Mouse (Mus musculus): ENCODE results near the gene D13Ertd608e. TPM values are rescaled to one million over a fixed set of nuclear protein-coding genes. Genes with fewer than 3 reads are reported as not detected.
"Not testable (repeated sequence)": the region's sequence is repeated elsewhere in the genome, so short reads cannot be mapped to it uniquely, and the experiment has no call there.

The D13Ertd608e gene
- polyA plus RNA-seq (2012; rRNA removed) (not detected in 2 replicates), polyA plus RNA-seq (2014; fragmentation: Nextera tagmentation; extraction: Ambion mirVana) (not detected in 2 replicates)

DNA sequence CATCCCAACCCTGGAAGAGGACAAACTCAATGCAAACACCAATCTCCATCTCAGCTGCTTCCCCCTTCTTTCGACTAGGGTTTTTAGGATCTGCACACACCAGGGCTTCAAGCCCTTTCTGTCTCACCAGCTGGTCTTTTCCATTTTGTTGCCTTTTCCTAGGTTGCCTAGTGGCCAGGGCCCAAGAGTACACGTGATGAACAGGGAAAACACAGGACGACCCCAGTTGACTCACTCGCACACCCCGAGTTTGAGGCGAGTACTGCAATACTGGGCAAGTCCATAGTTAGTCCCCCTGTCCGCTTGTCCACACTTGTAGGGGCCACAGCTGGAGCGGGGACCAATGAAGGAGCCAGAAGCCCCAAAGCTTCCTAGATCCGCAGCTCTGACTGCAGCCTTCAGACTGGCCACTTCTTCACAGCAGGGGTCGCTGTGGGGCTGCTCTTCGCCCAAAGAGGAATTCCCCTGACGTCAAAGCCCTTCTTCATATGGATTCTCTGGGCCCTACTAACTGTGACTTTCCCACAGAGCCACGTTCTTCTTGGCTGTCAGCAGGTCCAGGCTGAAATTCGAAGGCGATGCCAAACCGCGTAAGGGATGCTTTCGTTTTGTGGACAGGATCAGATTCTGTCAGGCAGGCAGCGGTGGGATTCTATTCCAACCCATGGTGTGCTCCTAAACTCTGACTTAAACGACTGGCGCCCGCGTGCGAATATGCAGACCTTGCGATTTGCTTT lies at the start of gene D13Ertd608e:
Gene D13Ertd608e, plus strand, starts transcription at position 687 of the 737 bp plus-strand sequence.
- H3K4me1 ChIP-seq (ENCODE audit: control insufficient read depth, insufficient read depth, low read length); H3K27ac ChIP-seq (replicated peaks; ENCODE audit: low read depth, low read length); H3K9ac ChIP-seq (ENCODE audit: low read depth, low read length, severe bottlenecking); H3K36me3 ChIP-seq (ENCODE audit: control insufficient read depth, insufficient read depth, low read length); H3K27me3 ChIP-seq (ENCODE audit: control insufficient read depth, insufficient read depth, low read length); H3K4me3 ChIP-seq (replicated peaks; ENCODE audit: low read length); H3K9me3 ChIP-seq (ENCODE audit: control insufficient read depth, low read length): not testable (repeated sequence)
- DNase-seq (ENCODE audit: low spot score) (peak; percentile 34), ATAC-seq (ENCODE audit: low FRiP score, low read depth) (0 out of 2 replicates have a peak, but pooled peaks have one; percentile 44)
- peak within 1 kb of the TSS; percentile 26; the same call in 1 of the 2 replicates for H3K4me2 ChIP-seq (replicated peaks; ENCODE audit: low read depth, low read length, severe bottlenecking)
- WGBS, result 20% methylated on average over 15 of the region's 25 CpGs

DNA sequence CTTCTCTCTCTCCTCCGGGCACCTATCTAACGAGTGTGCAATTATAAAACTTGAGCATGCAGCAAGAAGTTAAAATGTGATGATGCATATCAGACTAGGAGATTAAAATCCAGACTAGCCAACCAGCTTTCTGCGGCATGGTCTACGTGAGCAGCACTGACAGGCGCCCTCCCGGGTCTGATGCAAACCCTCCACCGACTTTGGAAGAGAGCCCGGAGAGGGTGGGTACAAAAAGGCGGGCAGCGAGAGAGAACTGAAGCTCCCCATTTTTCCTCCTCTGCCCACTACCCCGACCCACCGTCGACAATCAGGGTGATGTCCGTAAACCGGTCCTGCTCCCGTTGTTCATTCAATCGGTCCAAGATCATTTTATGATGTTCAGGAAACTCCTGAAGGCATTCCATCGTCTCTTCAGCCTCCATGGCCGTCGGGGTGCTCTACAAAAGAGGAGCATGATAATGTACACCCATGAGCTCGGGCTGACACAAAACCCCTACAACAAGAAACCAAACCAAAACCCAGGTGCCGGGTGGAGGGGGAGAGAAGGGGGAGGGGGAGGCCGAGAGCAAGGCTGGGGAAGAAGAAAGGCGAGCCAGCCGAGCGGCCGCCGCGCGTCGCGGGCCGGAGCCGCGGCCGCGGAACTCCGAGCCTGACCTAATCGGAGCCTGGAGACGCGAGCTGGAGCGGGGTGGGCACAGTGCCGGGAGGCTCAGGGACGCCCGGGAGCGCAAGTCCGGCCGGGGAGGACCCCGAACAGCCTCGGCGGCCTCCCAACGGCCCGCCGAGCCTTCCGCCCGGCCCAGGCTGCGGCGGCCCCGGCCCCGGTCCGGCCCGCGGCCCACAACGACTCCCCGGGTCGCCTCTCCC lies 45.7 kb upstream of the D13Ertd608e start:
- H3K4me1 ChIP-seq (ENCODE audit: control insufficient read depth, insufficient read depth, low read length), result peaks cover 6% of the 10 kb centered on the region; the same call in 1 of the 2 replicates
- no peaks in the 10 kb centered on the region for H3K27me3 ChIP-seq (ENCODE audit: control insufficient read depth, insufficient read depth, low read length)
- peak overlapping the region; percentile 91 for H3K27ac ChIP-seq (replicated peaks; ENCODE audit: low read depth, low read length)
- H3K9me3 ChIP-seq (ENCODE audit: control insufficient read depth, low read length), result no peaks in the 10 kb centered on the region
- peak overlapping the region; percentile 67 for H3K4me2 ChIP-seq (replicated peaks; ENCODE audit: low read depth, low read length, severe bottlenecking)
- TF ChIP-seq POLR2A (IDR thresholded peaks at IDR 0.05; ENCODE audit: borderline replicate concordance, extremely low read depth, insufficient read depth, insufficient read length), result 0 out of 2 replicates have a peak, but pooled peaks have one; percentile 7
- DNase-seq (ENCODE audit: low spot score), result peak; percentile 60
- ATAC-seq (ENCODE audit: low FRiP score, low read depth), result peak; percentile 58
- peak overlapping the region; percentile 95 for H3K9ac ChIP-seq (ENCODE audit: low read depth, low read length, severe bottlenecking)
- peak overlapping the region; percentile 88 for H3K4me3 ChIP-seq (replicated peaks; ENCODE audit: low read length)
- WGBS, result 4% methylated on average over 39 of the region's 66 CpGs
- peaks cover 28% of the 10 kb centered on the region for H3K36me3 ChIP-seq (ENCODE audit: control insufficient read depth, insufficient read depth, low read length)

DNA sequence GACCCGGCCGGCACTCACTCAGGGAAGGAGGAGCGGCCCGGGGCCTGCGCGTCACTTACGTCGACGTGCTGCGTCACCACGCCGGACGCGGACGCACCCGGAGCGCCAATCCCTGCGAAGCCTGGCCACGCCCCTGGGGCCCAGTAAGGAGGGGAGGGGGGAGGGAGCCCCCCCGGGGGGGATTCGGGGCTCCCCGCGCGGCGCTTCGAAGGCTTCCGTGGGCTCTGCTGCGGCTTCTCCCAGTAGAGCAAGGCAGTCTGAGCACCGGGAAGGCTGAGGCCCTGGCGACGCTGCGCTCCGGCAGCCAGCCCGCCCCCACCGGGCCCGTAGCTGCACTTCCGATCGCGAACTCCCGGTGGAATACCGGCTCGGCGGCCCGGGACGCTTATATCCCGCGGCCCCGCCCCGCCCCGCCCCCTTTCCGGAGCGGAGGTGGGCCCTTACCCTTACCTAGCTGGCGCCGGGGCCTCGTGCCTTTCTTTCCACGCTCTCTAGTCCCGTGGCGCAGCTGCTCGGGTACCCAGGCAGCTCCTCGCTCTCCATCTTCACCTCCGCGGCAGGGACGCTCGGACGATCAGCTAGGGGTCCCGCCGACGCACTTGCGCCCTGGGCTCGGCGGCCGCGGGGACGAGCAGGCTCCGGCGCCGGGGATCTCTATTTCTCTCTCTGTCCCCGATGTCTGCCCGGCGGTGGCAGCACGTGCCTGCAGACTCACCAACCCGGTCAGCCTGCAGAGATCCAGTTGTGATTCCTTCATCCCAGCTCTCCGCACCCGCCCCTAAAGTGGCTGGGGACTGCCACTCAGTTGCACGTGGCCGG lies 44.8 kb upstream of the D13Ertd608e start, which contains the start of gene Zfp131:
Gene Zfp131, minus strand, starts transcription at position 129 of the 819 bp plus-strand sequence.
- WGBS, result 0% methylated on average over 43 of the region's 86 CpGs
- Histone ChIP-seq H3K4me1 (ENCODE audit: control insufficient read depth, insufficient read depth, low read length) (peaks cover 6% of the 10 kb centered on the region; the same call in 1 of the 2 replicates), H3K27ac (replicated peaks; ENCODE audit: low read depth, low read length) (peak within 1 kb of the TSS; percentile 91), H3K36me3 (ENCODE audit: control insufficient read depth, insufficient read depth, low read length) (peaks cover 19% of the 10 kb centered on the region), H3K4me3 (replicated peaks; ENCODE audit: low read length) (peak within 1 kb of the TSS; percentile 88), H3K4me2 (replicated peaks; ENCODE audit: low read depth, low read length, severe bottlenecking) (peak within 1 kb of the TSS; percentile 84), H3K9me3 (ENCODE audit: control insufficient read depth, low read length) (no peaks in the 10 kb centered on the region), H3K9ac (ENCODE audit: low read depth, low read length, severe bottlenecking) (peak within 1 kb of the TSS; percentile 95), H3K27me3 (ENCODE audit: control insufficient read depth, insufficient read depth, low read length) (no peaks in the 10 kb centered on the region)
- peak; percentile 14; the same call in 1 of the 2 replicates for TF ChIP-seq POLR2A (IDR thresholded peaks at IDR 0.05; ENCODE audit: borderline replicate concordance, extremely low read depth, insufficient read depth, insufficient read length)
- DNase-seq (ENCODE audit: low spot score) (peak; percentile 95), ATAC-seq (ENCODE audit: low FRiP score, low read depth) (peak; percentile 97)

DNA sequence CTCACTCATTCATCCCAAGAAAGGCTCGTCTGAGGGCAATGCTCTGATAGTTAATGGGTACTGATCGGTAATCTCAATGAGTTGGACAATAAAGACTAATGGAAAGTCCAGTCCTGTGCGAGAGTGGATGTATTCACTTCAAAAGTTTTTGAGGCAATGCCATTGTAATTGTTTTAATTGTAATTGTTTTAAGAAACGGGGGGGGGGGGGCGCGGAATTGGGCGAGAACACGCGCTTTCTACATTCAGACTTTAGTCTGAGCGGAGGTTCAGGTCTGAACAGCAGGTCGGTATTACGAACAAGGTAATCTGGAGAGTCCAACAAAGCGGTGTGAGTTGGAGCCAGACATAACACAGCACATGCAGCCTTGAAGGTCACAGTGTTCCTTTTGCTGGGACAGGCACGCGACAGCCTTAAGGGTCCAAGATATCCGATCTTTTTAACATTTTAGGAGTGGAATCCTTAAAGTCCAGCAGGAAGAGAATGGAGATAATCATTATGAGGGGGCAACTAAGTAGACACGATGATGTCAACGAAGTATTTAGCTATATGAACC lies 44.1 kb upstream of the D13Ertd608e start:
- Histone ChIP-seq H3K9ac (ENCODE audit: low read depth, low read length, severe bottlenecking) (peak overlapping the region; percentile 95), H3K4me1 (ENCODE audit: control insufficient read depth, insufficient read depth, low read length) (peaks cover 6% of the 10 kb centered on the region; the same call in 1 of the 2 replicates), H3K36me3 (ENCODE audit: control insufficient read depth, insufficient read depth, low read length) (peaks cover 14% of the 10 kb centered on the region), H3K4me3 (replicated peaks; ENCODE audit: low read length) (peak overlapping the region; percentile 88), H3K27me3 (ENCODE audit: control insufficient read depth, insufficient read depth, low read length) (no peaks in the 10 kb centered on the region), H3K9me3 (ENCODE audit: control insufficient read depth, low read length) (no peaks in the 10 kb centered on the region), H3K4me2 (replicated peaks; ENCODE audit: low read depth, low read length, severe bottlenecking) (peak overlapping the region; percentile 84), H3K27ac (replicated peaks; ENCODE audit: low read depth, low read length) (peak overlapping the region; percentile 91)
- no peak for ATAC-seq (ENCODE audit: low FRiP score, low read depth)
- TF ChIP-seq POLR2A (IDR thresholded peaks at IDR 0.05; ENCODE audit: borderline replicate concordance, extremely low read depth, insufficient read depth, insufficient read length), result no peak
- WGBS, result 3% methylated on average over 18 of the region's 18 CpGs
- DNase-seq (ENCODE audit: low spot score), result no peak
